10 mouse cellular contexts compared by ENCODE assay signal in the genomic region with DNA sequence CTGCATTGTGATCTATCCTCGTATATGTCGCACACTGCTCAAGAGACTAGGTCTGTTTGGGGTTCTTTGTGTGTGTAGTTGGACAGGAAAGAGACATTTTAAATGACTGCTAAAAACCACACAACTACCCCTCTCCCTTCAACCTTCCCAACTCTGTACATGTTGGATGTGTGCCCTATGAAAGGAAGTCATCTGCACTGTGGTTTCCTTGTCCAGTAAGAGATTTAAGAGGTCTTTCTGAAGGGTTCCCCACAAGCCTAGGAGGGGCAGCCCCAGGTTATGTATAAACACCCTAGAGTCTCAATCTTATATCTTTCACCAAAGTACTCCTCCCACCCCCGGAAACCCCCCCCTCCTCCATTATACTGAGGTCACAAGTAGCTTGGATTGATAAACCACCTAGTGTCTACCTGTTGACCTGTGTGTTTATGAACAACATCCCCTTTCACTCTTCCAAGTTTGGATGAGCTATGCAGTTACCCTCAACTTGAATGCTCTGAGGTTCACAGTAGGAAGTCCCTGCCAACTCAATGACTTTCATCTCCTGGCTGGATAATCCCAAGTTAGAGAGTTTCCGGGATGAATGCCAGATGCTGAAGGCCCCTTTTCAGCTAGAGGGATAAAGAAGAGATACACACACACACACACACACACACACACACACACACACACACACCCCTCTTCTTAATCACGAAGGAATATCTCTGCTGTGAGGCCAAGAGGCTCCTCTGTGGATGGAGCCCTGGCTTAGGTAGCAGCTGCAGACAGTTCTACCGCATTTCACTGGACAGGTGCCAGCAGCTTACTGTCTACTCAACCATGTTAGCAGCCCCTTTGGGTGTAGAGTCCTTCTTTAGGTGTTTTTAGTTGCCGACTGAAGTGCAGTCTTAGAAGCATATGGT. TPM values are rescaled to one million over a fixed set of nuclear protein-coding genes. Genes with fewer than 3 reads are reported as not detected.
DNase-seq lines count a peak whose midpoint lies in the region; ATAC-seq and TF ChIP-seq lines count a peak whose summit lies in the region.
"Had no signal": no experiment of that assay in that cellular context is flagged by ENCODE, and none has a peak within 500 bp of the region (broad histone marks: within the 10 kb centered on the region; RNA-seq: fewer than 3 reads in every experiment).

No protein-coding gene starts in this region.

- TF ChIP-seq CTCF in forebrain, postnatal 0 days (IDR thresholded peaks at IDR 0.05; ENCODE audit: low read depth) = no peak

- peak; percentile 32 for DNase-seq in forebrain, postnatal 0 days
- no peak for DNase-seq in forebrain, embryonic 11.5 days (ENCODE audit: low spot score)
- DNase-seq in neural tube, embryonic 10.5 days (ENCODE audit: extremely low spot score, low spot score) = no peak
- peak; percentile 30 for DNase-seq in naive thymus-derived CD4-positive, alpha-beta T cell, adult 2 months (ENCODE audit: low read depth)
- no peak for DNase-seq in spleen, postnatal 10 days (ENCODE audit: low spot score in 2 of 2)
- DNase-seq in urinary bladder, postnatal 10 days (ENCODE audit: low spot score) = no peak

- no peak overlapping the region for H3K4me3 ChIP-seq in forebrain, postnatal 0 days (ENCODE audit: low read depth, low read length)
- H3K4me3 ChIP-seq in forebrain, embryonic 11.5 days (ENCODE audit: low read depth, low read length) = no peak overlapping the region
- no peak overlapping the region for H3K4me3 ChIP-seq in neural tube, embryonic 15.5 days (replicated peaks)
- no peak overlapping the region for H3K4me3 ChIP-seq in heart, embryonic 12.5 days

- 56% methylated on average over 7 of the region's 7 CpGs for WGBS in forebrain, postnatal 0 days
- 85% methylated on average over 7 of the region's 7 CpGs for WGBS in forebrain, embryonic 11.5 days
- 72% methylated on average over 7 of the region's 7 CpGs for WGBS in neural tube, embryonic 15.5 days
- 55% methylated on average over 7 of the region's 7 CpGs for WGBS in heart, embryonic 12.5 days

- no peak for ATAC-seq in forebrain, postnatal 0 days
- no peak for ATAC-seq in forebrain, embryonic 11.5 days (replicated peaks; ENCODE audit: low FRiP score)
- ATAC-seq in neural tube, embryonic 15.5 days (ENCODE audit: low FRiP score) = no peak
- no peak for ATAC-seq in heart, embryonic 12.5 days (ENCODE audit: insufficient number of reproducible peaks, low FRiP score)

- H3K36me3 ChIP-seq in forebrain, postnatal 0 days (ENCODE audit: insufficient read depth) = no peaks in the 10 kb centered on the region
- no peaks in the 10 kb centered on the region for H3K36me3 ChIP-seq in forebrain, embryonic 11.5 days (ENCODE audit: control insufficient read depth, insufficient read depth, low read length)
- no peaks in the 10 kb centered on the region for H3K36me3 ChIP-seq in neural tube, embryonic 15.5 days
- H3K36me3 ChIP-seq in heart, embryonic 12.5 days = 0 out of 2 replicates have a peak, but pooled peaks cover 4% of the 10 kb centered on the region

- no peak overlapping the region for H3K27ac ChIP-seq in forebrain, postnatal 0 days (ENCODE audit: low read depth, low read length)
- no peak overlapping the region for H3K27ac ChIP-seq in forebrain, embryonic 11.5 days (ENCODE audit: low read depth, low read length)
- peak overlapping the region; percentile 42; the same call in 1 of the 2 replicates for H3K27ac ChIP-seq in neural tube, embryonic 15.5 days (replicated peaks)
- H3K27ac ChIP-seq in heart, embryonic 12.5 days (ENCODE audit: poor library complexity, severe bottlenecking) = peak overlapping the region; percentile 53
- H3K27ac ChIP-seq: liver, embryonic 14.5 days had no signal

- H3K4me1 ChIP-seq in forebrain, postnatal 0 days (ENCODE audit: insufficient read depth) = no peaks in the 10 kb centered on the region
- 0 out of 2 replicates have a peak, but pooled peaks cover 5% of the 10 kb centered on the region for H3K4me1 ChIP-seq in forebrain, embryonic 11.5 days (replicated peaks; ENCODE audit: control insufficient read depth, insufficient read depth, low read length)
- H3K4me1 ChIP-seq in neural tube, embryonic 15.5 days = 0 out of 2 replicates have a peak, but pooled peaks cover 15% of the 10 kb centered on the region
- H3K4me1 ChIP-seq in heart, embryonic 12.5 days (replicated peaks) = peaks cover 58% of the 10 kb centered on the region

- no peaks in the 10 kb centered on the region for H3K9me3 ChIP-seq in forebrain, postnatal 0 days (ENCODE audit: low read length)
- no peaks in the 10 kb centered on the region for H3K9me3 ChIP-seq in forebrain, embryonic 11.5 days (ENCODE audit: control insufficient read depth, low read length)
- H3K9me3 ChIP-seq in neural tube, embryonic 15.5 days (replicated peaks) = no peaks in the 10 kb centered on the region
- no peaks in the 10 kb centered on the region for H3K9me3 ChIP-seq in heart, embryonic 12.5 days (replicated peaks)

- no peak overlapping the region for H3K4me2 ChIP-seq in forebrain, postnatal 0 days (ENCODE audit: low read depth)
- no peak overlapping the region for H3K4me2 ChIP-seq in forebrain, embryonic 11.5 days (ENCODE audit: low read depth, low read length, severe bottlenecking)
- H3K4me2 ChIP-seq in neural tube, embryonic 15.5 days = no peak overlapping the region
- no peak overlapping the region for H3K4me2 ChIP-seq in heart, embryonic 12.5 days

- no peak overlapping the region for H3K9ac ChIP-seq in forebrain, postnatal 0 days
- no peak overlapping the region for H3K9ac ChIP-seq in forebrain, embryonic 11.5 days (ENCODE audit: low read length)
- no peak overlapping the region for H3K9ac ChIP-seq in neural tube, embryonic 15.5 days (replicated peaks)
- H3K9ac ChIP-seq in heart, embryonic 12.5 days = no peak overlapping the region
- H3K9ac ChIP-seq: liver, embryonic 14.5 days had no signal

- no peaks in the 10 kb centered on the region for H3K27me3 ChIP-seq in forebrain, postnatal 0 days (ENCODE audit: insufficient read depth, low read length)
- H3K27me3 ChIP-seq in forebrain, embryonic 11.5 days (ENCODE audit: control insufficient read depth, insufficient read depth, low read length) = no peaks in the 10 kb centered on the region
- H3K27me3 ChIP-seq in neural tube, embryonic 15.5 days (replicated peaks) = no peaks in the 10 kb centered on the region
- no peaks in the 10 kb centered on the region for H3K27me3 ChIP-seq in heart, embryonic 12.5 days (replicated peaks)

RNA-seq across cellular contexts. Expression of gene D630039A03Rik, which starts 32.3 kb away (rescaled TPM):
- 0.29 TPM in 1 of 2 replicates, not detected in the other for total RNA-seq in forebrain, postnatal 0 days (2014; rRNA removed)
- not detected in 2 replicates for polyA plus RNA-seq in forebrain, postnatal 0 days (2015; fragmentation: Nextera tagmentation; extraction: Ambion mirVana)
- polyA plus RNA-seq in forebrain, embryonic 11.5 days (2014; fragmentation: Nextera tagmentation; extraction: Ambion mirVana) = not detected in 2 replicates
- 0.36 and 0.74 TPM in 2 replicates for polyA plus RNA-seq in neural tube, embryonic 15.5 days (2015; fragmentation: Nextera tagmentation; extraction: Ambion mirVana)
- 0.05 and 0.06 TPM in 2 replicates for polyA plus RNA-seq in heart, embryonic 12.5 days (2016; fragmentation: Nextera tagmentation; extraction: Ambion mirVana)
- total RNA-seq: neutrophil, adult 5-6 weeks had no signal

Comparison
In these comparisons a context has a peak if more than half of its experiments do, and no peak if none do; other contexts are left out.
1. DNase-seq: peak in forebrain, postnatal 0 days (single experiment) and naive thymus-derived CD4-positive, alpha-beta T cell, adult 2 months (single experiment); none in forebrain, embryonic 11.5 days (single experiment), neural tube, embryonic 10.5 days (single experiment), spleen, postnatal 10 days (0 of 2) and urinary bladder, postnatal 10 days (single experiment).
2. H3K27ac ChIP-seq: peak in neural tube, embryonic 15.5 days (single experiment) and heart, embryonic 12.5 days (single experiment); none in forebrain, postnatal 0 days (single experiment) and forebrain, embryonic 11.5 days (single experiment).